ENCODE assay signal across 7 mouse cellular contexts in genomic region chr11:120142601-120143051, GRCm38 (mm10). TPM values are rescaled to one million over a fixed set of nuclear protein-coding genes. Genes with fewer than 3 reads are reported as not detected.
DNase-seq lines count a peak whose midpoint lies in the region; ATAC-seq and TF ChIP-seq lines count a peak whose summit lies in the region.

No protein-coding gene starts in this region.

- H3K4me3 ChIP-seq in heart, embryonic 14.5 days (ENCODE audit: control insufficient read depth in 1 of 2, insufficient read depth in 1 of 2, low read depth in 1 of 2, low read length in 2 of 2): no peak overlapping the region
- H3K4me3 ChIP-seq in macrophage (ENCODE audit: inconsistent target): no peak overlapping the region

- no peak overlapping the region for H3K4me2 ChIP-seq in heart, embryonic 14.5 days (ENCODE audit: low read length)

- H3K9ac ChIP-seq in heart, embryonic 14.5 days (ENCODE audit: low read length): peak overlapping the region; percentile 32; the same call in 1 of the 2 replicates

- peak; percentile 21; the same call in 1 of the 2 replicates for TF ChIP-seq CTCF in brain, embryonic 14.5 days (IDR thresholded peaks at IDR 0.05; ENCODE audit: borderline replicate concordance, extremely low read depth, insufficient read depth, insufficient read length)

- H3K79me2 ChIP-seq in macrophage (ENCODE audit: inconsistent target): peaks cover 87% of the 10 kb centered on the region

- peak overlapping the region; percentile 48 to 83 for H3K27ac ChIP-seq in heart, embryonic 14.5 days (replicated peaks in 1 of 2; ENCODE audit: control insufficient read depth in 1 of 2, insufficient read depth in 1 of 2, low read depth in 2 of 2, low read length in 2 of 2)
- peak overlapping the region; percentile 84 for H3K27ac ChIP-seq in macrophage

- H3K9me3 ChIP-seq in heart, embryonic 14.5 days (ENCODE audit: control insufficient read depth, low read length): no peaks in the 10 kb centered on the region

- peaks cover 39% of the 10 kb centered on the region for H3K36me3 ChIP-seq in heart, embryonic 14.5 days (ENCODE audit: control insufficient read depth, insufficient read depth, low read length)
- H3K36me3 ChIP-seq in macrophage (ENCODE audit: inconsistent target): peaks cover 23% of the 10 kb centered on the region; the same call in 1 of the 2 replicates

- peak; percentile 67 for ATAC-seq in heart, embryonic 14.5 days (ENCODE audit: insufficient number of reproducible peaks, insufficient read depth, low FRiP score, low read depth)
- ATAC-seq in megakaryocyte-erythroid progenitor cell, adult 5-6 weeks (replicated peaks; ENCODE audit: low FRiP score, low TSS enrichment, poor library complexity, severe bottlenecking): no peak

- WGBS in heart, embryonic 14.5 days: 47% methylated on average over 3 of the region's 3 CpGs
- WGBS in macrophage (ENCODE audit: missing documents): 0% methylated on average over 3 of the region's 3 CpGs

- TF ChIP-seq POLR2A in brain, embryonic 14.5 days (IDR thresholded peaks at IDR 0.05; ENCODE audit: borderline replicate concordance, extremely low read depth, insufficient read depth, insufficient read length, poor library complexity, severe bottlenecking): no peak

- no peaks in the 10 kb centered on the region for H3K27me3 ChIP-seq in heart, embryonic 14.5 days (ENCODE audit: control insufficient read depth, insufficient read depth, low read length)

- H3K4me1 ChIP-seq in heart, embryonic 14.5 days (ENCODE audit: control insufficient read depth in 2 of 2, insufficient read depth in 2 of 2, low read length in 2 of 2): peaks cover 36 to 56% of the 10 kb centered on the region in 2 experiments

- DNase-seq in right cerebral cortex, postnatal 10 days (ENCODE audit: low spot score in 2 of 2): peak; percentile 67 to 81
- no peak for DNase-seq in right cerebral cortex, postnatal 4 days
- DNase-seq in brain, embryonic 14.5 days (ENCODE audit: low read depth): peak; percentile 49
- peak; percentile 77 to 91 for DNase-seq in kidney, postnatal 25 days

RNA-seq across cellular contexts. Expression of gene Slc38a10, which starts 8.5 kb away (rescaled TPM):
- 122 and 134 TPM in 2 replicates for polyA plus RNA-seq in brain, embryonic 14.5 days (2012; rRNA removed)
- polyA plus RNA-seq in heart, embryonic 14.5 days (2014; fragmentation: Nextera tagmentation; extraction: Ambion mirVana): 68.8 and 74.1 TPM in 2 replicates
- 100 to 1,000 TPM in 9 of 26 experiments, 10 to 100 TPM in 17; 30.9 to 137 (median 79.0) TPM for total RNA-seq in macrophage (2018; cell fraction: chromatin; rRNA removed)
- 10 to 100 TPM; 45.6 to 99.5 (median 75.0) TPM for total RNA-seq in macrophage (2018; cell fraction: cytosol; rRNA removed)
- 100 to 1,000 TPM in 22 of 26 experiments, 10 to 100 TPM in 4; 53.7 to 188 (median 139) TPM for total RNA-seq in macrophage (2018; cell fraction: nucleus; rRNA removed)
- 67.7 to 97.9 TPM (median 71.0 TPM) in 3 replicates for polyA plus RNA-seq in macrophage (2018)
- total RNA-seq in megakaryocyte-erythroid progenitor cell, adult 5-6 weeks (2014; fragmentation: Nextera tagmentation): 47.0 and 56.6 TPM in 2 replicates
- 33.2 and 37.4 TPM in 2 replicates for total RNA-seq in megakaryocyte-erythroid progenitor cell, adult 5-6 weeks (2017)

RNA-seq across cellular contexts. Expression of gene Ndufaf8, which starts 43.9 kb away (rescaled TPM):
- 28.0 and 39.0 TPM in 2 replicates for polyA plus RNA-seq in brain, embryonic 14.5 days (2012; rRNA removed)
- 119 and 121 TPM in 2 replicates for polyA plus RNA-seq in heart, embryonic 14.5 days (2014; fragmentation: Nextera tagmentation; extraction: Ambion mirVana)
- 10 to 100 TPM in 6 of 26 experiments, 1 to 10 TPM in 20; 1.6 to 13.5 (median 4.5) TPM for total RNA-seq in macrophage (2018; cell fraction: chromatin; rRNA removed)
- total RNA-seq in macrophage (2018; cell fraction: cytosol; rRNA removed): 10 to 100 TPM; 23.5 to 47.0 (median 33.4) TPM
- 10 to 100 TPM in 17 of 26 experiments, 1 to 10 TPM in 9; 3.1 to 27.4 (median 11.6) TPM for total RNA-seq in macrophage (2018; cell fraction: nucleus; rRNA removed)
- polyA plus RNA-seq in macrophage (2018): 4.7 to 54.4 TPM (median 35.5 TPM) in 3 replicates
- total RNA-seq in megakaryocyte-erythroid progenitor cell, adult 5-6 weeks (2014; fragmentation: Nextera tagmentation): 36.8 and 74.1 TPM in 2 replicates
- 21.2 and 41.9 TPM in 2 replicates for total RNA-seq in megakaryocyte-erythroid progenitor cell, adult 5-6 weeks (2017)

RNA-seq across cellular contexts. Expression of gene Tepsin, which starts 44.1 kb away (rescaled TPM):
- polyA plus RNA-seq in brain, embryonic 14.5 days (2012; rRNA removed): 47.4 and 59.4 TPM in 2 replicates
- polyA plus RNA-seq in heart, embryonic 14.5 days (2014; fragmentation: Nextera tagmentation; extraction: Ambion mirVana): 11.7 and 13.9 TPM in 2 replicates
- 10 to 100 TPM; 18.9 to 100.0 (median 57.5) TPM for total RNA-seq in macrophage (2018; cell fraction: chromatin; rRNA removed)
- 10 to 100 TPM in 16 of 26 experiments, 1 to 10 TPM in 10; 4.0 to 15.5 (median 11.0) TPM for total RNA-seq in macrophage (2018; cell fraction: cytosol; rRNA removed)
- total RNA-seq in macrophage (2018; cell fraction: nucleus; rRNA removed): 10 to 100 TPM; 16.5 to 68.5 (median 35.7) TPM
- 9.3 to 20.3 TPM (median 13.1 TPM) in 3 replicates for polyA plus RNA-seq in macrophage (2018)
- total RNA-seq in megakaryocyte-erythroid progenitor cell, adult 5-6 weeks (2014; fragmentation: Nextera tagmentation): 12.8 and 24.1 TPM in 2 replicates
- total RNA-seq in megakaryocyte-erythroid progenitor cell, adult 5-6 weeks (2017): 5.0 and 6.0 TPM in 2 replicates

RNA-seq across cellular contexts. Expression of gene Cep131, which starts 56.0 kb away (rescaled TPM):
- 34.7 and 43.3 TPM in 2 replicates for polyA plus RNA-seq in brain, embryonic 14.5 days (2012; rRNA removed)
- 11.6 and 12.1 TPM in 2 replicates for polyA plus RNA-seq in heart, embryonic 14.5 days (2014; fragmentation: Nextera tagmentation; extraction: Ambion mirVana)
- total RNA-seq in macrophage (2018; cell fraction: chromatin; rRNA removed): 10 to 100 TPM in 18 of 26 experiments, 1 to 10 TPM in 8; 2.3 to 49.0 (median 19.7) TPM
- 10 to 100 TPM in 2 of 26 experiments, 1 to 10 TPM in 24; 3.4 to 11.6 (median 5.4) TPM for total RNA-seq in macrophage (2018; cell fraction: cytosol; rRNA removed)
- total RNA-seq in macrophage (2018; cell fraction: nucleus; rRNA removed): 10 to 100 TPM in 12 of 26 experiments, 1 to 10 TPM in 14; 1.4 to 22.6 (median 9.3) TPM
- polyA plus RNA-seq in macrophage (2018): 5.6 to 6.3 TPM (median 5.7 TPM) in 3 replicates
- total RNA-seq in megakaryocyte-erythroid progenitor cell, adult 5-6 weeks (2014; fragmentation: Nextera tagmentation): 9.6 and 18.9 TPM in 2 replicates
- 18.1 and 22.3 TPM in 2 replicates for total RNA-seq in megakaryocyte-erythroid progenitor cell, adult 5-6 weeks (2017)
